Mouse (Mus musculus) spleen, adult 2 months (tissue): ENCODE data around the gene Smug1.

Experiments
- CTCF ChIP-seq: fragments of 200-500 bp; IDR thresholded peaks from 2 replicates; pipeline ENCODE4 v1.5.1; 2011; ENCODE audit warnings: mild to moderate bottlenecking, inconsistent platforms; ENCODE audit not compliant: insufficient read depth, insufficient read length, insufficient replicate concordance; ENCODE audit errors: extremely low read depth
- POLR2A ChIP-seq: fragments of 200-500 bp; IDR thresholded peaks from 2 replicates; pipeline ENCODE4 v1.6.1; 2011; ENCODE audit warnings: low read depth, low read length, inconsistent platforms

GRCm38 (mm10) chr15:103144176-103144575 lies 22.7 kb downstream of the Smug1 start:
- TF ChIP-seq CTCF (no peak), POLR2A (no peak)
